Mouse (Mus musculus) liver, embryonic 14.5 days (tissue): ENCODE results near the gene Esm1.

Experiments used
- CTCF ChIP-seq: IDR thresholded peaks from 2 replicates; pipeline ENCODE4 v1.5.1; 2016; ENCODE audit warnings: antibody characterized with exemption, low read depth, control low read depth
- EP300 ChIP-seq: IDR thresholded peaks from 2 replicates; pipeline ENCODE4 v1.6.1; 2016; ENCODE audit warnings: antibody characterized with exemption, low read depth

DNA sequence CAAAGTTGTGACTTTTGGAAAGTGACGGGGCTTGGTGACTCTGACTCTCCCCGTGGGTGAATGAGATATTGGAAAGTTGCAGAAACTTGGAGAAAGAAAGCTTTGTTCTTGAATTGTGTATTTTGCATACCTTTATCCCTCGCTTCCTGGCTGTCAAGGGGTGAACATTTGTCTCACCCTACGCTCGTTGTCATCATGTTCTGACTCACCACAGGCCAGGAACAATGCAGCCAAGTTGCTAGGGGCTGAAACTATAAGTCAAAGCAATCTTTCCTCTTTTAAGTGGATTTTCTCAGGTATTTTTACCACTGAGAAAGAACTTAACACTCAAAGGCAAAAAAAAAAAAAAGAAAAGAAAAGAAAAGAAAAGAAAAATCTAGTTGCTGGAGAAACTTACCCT is 6.3 kb upstream of the Esm1 start:
- TF ChIP-seq CTCF (no peak), EP300 (no peak)
